Mouse (Mus musculus) left cerebral cortex, adult 18-20 months (tissue): ENCODE results near the gene Ppard. TPM values are rescaled to one million over a fixed set of nuclear protein-coding genes. Genes with fewer than 3 reads are reported as not detected.
A peak's percentile ranks its signal among the peaks of the same experiment; 100 is the strongest.

Experiments used
- DNase-seq, 2 experiments: peaks; one replicate each; pipeline ENCODE4 v3.0.0; 2021 to 2022; ENCODE audit warnings: low spot score in 2 of 2, mixed read lengths in 1 of 2
- total RNA-seq, 2 experiments: library from RNA; stranded (reverse); gene quantifications; 2 replicates each; pipeline ENCODE4 v1.2.3; 2021

Gene Ppard
- total RNA-seq, 2 experiments from 2014 or later: 27.9 to 28.6 TPM

DNA sequence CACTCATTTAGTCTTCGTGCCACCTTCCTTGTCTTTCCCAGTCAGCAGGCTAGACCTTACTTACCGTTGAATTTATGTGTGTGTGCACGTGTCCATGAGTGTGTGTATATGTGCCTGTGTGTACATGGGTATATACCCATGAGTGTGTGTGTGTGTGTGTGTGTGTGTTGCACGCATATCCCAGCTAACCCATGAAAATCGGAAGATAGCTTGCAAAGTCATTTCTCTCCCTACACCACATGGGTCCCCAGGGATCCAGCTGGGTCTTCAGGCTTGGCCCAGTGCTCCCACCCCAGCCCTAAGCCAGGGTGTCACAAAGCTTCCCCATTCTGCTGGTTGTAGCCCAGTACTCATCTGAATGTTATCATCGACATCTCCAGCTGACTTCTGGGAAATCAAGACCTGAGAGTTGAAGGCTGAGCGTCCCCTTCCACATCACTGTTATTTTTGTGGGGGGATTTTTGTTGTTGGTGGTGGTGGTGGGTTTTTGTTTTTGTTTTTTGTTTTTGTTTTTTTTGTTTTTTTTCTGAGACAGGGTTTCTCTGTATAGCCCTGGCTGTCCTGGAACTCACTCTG lies 49.5 kb downstream of the Ppard start:
- DNase-seq: no peak

DNA sequence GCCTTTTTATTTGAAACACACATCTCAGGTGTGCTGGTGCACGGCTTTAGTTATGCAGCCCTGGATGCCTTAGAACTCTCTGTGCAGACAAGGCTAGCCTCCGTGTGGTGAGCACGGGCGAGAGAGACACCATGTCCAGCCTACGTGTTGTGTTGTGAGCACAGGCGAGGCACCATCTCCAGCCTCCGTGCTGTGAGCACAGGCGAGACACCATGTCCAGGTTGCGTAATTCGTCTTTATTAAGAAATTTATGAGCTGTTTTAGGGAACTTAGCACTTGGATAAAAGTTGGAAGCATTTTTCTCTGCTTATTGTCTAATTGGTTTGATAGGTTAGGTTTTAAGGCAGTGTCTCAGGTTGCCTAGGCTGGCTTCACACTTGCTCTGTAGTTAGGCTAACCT lies 50.7 kb downstream of the Ppard start:
- DNase-seq: no peak

DNA sequence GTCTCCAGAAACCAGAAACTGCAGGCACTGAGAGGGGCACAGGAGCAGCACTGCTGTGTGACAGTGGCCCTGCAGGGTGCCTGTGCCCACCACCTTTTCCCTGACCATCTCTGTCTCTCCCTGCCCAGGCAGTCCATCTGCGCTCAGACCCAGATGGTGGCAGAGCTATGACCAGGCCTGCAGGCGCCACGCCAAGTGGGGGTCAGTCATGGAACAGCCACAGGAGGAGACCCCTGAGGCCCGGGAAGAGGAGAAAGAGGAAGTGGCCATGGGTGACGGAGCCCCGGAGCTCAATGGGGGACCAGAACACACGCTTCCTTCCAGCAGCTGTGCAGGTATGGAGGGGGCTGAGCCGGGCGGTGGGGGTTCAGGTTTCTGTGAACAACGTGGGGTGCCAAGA lies 53.6 kb downstream of the Ppard start:
- DNase-seq: no peak

DNA sequence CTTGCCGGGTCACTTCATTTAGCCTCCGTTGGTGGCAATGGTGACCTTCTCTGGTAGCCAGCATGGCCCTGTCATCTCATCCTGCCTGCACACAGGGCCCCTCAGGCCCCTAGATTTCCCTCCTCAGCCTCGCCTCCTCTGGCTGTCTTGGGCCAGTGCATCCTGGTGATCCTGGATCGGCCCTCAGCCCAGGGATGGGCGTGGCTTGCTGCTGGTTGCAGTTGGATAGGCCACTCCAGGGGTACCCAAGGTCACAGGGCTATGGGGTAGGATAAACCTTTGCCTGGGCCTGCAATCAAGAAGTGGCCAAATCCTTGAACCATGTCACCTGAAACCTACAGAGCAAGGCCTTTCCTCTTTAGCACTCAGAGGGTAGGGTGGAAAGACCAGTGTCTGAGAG lies 54.5 kb downstream of the Ppard start:
- DNase-seq: no peak

DNA sequence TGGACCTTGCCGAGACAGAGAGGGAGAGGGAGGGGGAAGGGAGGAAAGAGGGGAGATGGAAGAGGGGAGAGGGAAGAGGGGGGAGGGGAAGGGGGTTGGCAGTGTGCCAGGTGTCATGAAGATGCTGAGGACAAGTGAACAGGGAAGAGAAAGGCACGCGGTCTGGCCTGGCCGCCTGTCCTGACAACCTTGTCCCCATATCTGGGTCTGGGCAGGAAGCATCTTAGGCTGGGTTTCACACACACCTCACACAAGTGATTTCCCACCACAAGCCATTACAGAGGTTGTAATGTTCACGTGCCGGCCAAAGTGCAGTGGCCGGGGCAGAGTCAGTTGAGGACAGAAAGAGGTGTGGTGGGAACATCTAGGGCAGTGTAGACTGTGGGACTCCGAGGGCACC lies 55.1 kb downstream of the Ppard start:
- DNase-seq: no peak

DNA sequence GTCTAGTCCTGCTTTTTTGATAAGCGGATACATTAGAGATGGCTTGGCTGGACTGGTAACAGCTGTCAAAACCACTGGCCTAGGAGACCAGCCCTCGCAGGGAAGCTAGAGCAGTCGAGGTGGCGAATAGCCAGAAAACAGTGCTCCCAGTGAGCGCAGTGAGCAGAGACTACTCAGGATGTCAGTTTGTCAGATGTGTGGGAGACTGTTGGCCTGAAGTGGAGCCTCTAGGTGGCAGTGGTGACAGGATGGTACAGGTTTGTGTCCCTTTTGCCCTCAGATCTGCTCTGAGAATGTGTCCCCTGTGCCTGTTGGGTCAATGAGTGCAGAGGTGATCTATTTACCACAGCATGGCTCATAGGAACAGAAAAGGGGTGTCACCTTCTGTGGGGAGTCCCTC lies 55.5 kb downstream of the Ppard start:
- DNase-seq: no peak

DNA sequence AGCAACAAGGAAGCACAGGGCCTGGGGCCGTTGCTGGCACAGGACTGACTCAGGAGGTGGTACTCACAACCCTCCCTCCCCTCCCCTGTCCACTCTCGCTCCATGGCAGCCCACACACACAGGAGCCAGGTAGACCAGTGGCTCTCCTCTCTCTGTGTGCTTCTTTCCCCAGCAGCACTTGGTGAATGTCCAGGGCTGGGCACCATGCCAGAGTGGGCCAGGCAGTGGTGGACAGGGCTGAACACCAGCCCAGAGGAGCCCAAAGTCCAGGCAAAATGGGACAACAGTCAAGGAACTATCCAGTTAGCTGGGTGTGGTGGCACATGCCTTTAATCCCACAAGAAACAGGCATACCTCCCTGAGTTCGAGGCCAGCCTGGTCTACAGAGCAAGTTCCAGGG lies 57.8 kb downstream of the Ppard start:
- peak in 1 of 2 experiments; percentile 29 for DNase-seq

DNA sequence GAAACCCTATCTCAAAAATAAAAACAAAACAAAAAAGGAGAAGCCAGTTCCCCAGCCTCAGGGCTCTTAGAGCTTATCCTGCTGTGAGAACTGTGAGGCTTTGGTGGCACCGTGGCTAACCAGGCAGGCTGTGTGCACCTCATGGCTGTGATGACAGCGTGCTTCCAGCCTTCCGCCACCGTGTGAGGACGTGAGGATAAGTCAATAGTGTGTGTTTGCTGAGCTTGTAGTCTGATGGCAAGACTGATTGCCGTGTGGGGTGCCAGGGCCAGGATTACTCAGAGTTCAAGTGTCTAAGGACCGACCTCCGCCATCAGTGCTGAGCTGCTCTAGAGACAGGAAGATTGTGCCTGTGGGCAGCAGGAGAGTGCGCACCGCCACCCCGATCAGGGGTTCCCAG lies 58.2 kb downstream of the Ppard start:
- DNase-seq: no peak

DNA sequence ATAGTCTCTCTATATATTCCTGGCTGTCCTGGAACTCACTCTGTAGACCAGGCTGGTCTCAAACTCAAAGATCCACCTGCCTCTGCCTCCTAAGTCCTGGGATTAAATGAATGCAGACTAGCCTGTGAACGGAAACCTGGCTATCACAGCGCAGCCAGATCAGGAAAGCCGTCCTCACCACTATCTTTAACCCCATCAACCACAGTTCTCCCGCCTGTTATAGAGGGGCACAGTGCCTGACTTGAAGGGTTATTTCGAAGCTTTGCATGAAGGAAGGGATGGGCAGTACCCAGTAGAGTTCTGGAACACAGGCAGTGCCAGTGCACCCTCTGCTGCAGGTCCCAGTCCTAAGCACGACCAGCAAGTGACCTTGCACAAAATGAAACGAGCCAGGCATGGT lies 58.8 kb downstream of the Ppard start:
- no peak for DNase-seq

DNA sequence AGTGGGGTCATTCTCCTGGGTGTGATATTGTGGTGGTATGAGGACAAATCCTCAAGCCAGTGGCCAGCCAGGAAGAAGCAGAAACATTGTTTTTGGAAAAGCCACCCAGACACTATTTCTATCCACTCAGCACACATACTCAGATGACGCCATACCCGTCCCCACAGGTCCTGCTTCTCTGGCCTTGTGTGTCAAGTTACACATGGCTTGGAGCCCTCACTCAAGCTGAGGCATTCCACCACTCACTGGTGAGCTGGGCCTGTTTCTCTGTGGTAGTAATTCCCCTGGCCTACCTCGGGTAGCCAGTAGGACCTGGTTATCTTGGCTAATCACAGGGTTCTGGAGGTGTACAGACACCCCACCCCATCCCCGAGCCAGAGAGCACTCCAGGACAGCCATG lies 61.2 kb downstream of the Ppard start:
- no peak for DNase-seq

DNA sequence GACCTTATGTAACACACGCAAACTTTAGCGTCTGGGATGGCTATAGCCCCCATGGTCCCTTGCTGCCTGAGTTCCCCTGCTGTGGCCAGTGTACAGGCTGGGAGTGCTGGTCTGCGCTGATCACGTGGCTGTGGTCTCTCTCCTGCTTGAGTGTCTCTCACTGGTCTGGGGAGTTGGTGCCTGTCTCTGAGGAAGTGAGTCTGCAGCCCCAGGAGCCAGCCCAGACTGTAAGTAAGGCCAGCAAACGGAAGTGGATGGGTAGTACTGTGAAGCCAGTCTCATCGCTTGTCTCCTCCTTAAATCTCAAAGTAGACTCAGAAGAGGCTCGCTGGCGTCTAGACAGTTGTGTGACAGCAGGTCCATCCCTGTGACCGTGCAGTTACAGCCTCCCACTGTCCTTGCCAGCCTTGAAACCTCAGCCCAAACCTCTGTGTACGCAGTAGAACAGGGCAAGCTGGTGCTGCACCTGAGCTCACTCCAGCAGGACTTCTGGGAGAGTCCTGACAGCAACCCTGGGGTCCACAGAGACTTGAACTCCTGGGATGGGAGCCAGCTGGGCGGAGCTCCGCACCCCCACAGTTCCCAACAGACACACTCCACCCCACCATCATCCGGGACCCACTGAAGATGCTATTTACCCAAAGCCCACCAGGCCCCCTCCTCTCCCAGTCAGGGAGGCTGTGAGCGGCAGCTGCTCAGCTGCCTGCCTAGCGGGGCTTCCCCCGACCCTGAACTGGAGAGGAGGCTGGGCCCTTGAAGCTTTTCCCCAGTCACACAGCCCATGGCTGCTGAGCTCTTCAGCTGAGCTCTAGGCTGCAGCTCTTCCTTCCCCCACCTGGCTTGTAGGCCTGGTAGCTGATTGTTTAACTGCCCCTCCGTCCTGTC lies 62.2 kb downstream of the Ppard start:
- DNase-seq: no peak

DNA sequence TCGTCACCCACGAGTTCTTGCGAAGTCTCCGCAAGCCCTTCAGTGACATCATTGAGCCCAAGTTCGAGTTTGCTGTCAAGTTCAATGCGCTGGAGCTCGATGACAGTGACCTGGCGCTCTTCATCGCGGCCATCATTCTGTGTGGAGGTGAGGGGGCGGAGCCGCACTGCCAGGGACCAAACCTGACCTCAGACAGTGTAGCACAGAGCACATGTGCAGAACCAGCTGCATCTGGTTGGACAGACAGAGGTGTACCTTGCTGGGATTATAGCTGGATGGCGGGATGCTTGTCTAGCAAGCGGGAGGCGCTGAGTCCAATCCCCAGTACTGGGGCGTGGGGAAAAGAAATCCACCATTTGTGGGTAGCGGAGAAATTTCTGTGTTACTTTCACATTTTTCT lies 66.4 kb downstream of the Ppard start:
- no peak for DNase-seq

DNA sequence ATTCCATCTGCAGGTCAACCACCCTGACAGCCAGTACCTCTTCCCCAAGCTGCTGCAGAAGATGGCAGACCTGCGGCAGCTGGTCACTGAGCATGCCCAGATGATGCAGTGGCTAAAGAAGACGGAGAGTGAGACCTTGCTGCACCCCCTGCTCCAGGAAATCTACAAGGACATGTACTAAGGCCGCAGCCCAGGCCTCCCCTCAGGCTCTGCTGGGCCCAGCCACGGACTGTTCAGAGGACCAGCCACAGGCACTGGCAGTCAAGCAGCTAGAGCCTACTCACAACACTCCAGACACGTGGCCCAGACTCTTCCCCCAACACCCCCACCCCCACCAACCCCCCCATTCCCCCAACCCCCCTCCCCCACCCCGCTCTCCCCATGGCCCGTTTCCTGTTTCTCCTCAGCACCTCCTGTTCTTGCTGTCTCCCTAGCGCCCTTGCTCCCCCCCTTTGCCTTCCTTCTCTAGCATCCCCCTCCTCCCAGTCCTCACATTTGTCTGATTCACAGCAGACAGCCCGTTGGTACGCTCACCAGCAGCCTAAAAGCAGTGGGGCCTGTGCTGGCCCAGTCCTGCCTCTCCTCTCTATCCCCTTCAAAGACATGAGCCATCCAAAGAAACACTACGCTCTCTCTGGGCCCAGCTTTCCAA lies 67.3 kb downstream of the Ppard start:
- DNase-seq: no peak

DNA sequence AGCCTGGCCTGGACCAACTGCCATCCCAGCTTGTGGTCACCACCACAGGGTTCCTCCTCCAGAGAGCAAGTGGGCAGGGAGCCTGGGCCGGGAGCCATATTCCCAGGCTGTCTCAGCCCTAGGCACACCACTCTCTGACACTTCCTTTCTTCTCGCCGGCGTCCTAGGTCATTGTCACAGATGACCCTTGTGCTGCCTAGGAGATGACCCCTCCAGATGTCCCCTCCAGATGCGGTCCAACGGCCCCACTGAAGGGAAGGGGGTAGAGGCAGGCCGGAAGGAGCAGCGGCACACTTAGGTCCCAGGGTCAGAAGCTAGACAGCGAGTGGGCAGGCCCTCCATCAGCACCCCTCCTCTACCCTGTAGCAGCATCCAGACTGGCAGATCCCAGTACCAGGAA lies 67.8 kb downstream of the Ppard start:
- no peak for DNase-seq

DNA sequence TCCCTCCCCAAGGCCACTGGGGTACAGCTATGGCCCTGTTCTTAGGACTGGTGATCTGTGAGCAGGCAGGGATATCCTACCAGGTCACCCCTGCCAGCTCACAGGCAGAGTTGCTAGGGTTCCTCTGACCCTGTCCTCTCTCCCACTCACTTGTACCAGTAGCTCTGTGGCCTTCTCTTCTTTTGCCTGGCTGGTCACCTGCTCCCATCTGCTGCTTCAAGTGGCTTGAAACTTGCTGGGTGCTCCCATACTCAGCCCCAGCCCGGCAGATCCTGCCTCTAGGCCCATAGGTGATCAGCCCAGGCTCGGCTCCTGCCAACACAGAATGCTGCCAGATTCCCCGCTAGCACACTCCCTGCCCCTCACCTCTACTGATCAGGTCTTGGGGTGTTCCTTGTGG lies 68.3 kb downstream of the Ppard start:
- no peak for DNase-seq

DNA sequence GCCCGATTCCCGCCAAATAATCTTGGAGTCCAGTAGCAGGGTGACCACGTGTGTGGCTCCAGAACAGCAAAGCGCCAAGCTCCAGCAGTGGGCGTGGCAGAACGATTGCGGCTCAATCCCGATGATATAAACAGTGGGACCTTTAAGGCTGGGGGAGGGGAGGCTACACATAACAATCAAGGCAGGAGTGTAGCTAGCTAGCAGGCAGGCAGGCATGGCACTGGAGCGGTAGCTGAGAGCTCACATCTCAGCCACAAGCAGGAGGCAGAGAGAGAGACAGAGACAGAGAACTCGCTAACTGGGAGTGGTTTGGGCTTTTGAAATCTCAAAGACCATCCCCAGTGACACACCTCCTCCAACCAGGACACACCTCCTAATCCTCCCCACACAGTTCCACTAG lies 72.7 kb downstream of the Ppard start:
- DNase-seq: no peak

DNA sequence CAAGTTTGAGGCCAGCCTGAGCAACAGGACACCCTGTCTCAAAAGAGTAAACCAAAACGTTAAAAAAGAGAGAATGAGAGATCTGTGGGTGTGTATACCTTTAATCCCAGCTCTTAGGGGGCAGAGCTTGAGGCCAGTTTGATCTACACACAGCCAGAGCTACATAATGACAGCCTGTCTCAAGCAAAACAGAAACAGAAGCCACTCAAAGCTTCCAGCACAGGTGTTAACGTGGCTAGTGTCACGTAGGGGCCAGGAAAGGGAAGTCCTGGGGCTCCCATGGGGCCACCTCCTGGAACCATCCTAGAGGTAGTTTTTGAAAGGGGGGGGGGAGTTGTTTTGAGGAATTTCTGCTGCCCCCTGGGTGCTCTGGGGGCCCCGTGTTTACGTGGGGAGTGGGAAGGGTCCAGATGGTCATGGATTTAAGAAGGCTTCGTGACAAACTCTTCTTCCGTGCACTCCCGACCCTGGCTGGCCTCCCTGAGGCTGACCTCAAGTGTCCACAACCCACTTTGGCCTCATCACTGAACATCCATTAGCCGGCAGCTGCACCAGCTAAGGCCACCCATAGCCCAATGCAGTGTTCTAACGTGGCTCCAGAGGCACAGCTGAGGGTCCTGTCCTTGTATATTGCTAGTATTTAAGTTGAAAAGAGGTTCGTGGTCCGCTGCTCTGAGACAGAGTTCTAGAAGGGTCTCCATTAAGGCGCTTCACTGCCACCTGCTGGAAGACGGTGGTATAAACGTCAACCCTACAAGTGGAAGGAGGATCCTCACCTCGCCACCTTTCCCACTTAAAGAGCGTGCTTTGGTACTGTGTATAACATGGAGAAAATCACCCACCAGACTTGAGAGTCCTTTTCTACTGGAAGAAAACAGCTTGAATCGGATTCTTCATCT lies 76.0 kb downstream of the Ppard start:
- DNase-seq: peak; percentile 83 to 94

DNA sequence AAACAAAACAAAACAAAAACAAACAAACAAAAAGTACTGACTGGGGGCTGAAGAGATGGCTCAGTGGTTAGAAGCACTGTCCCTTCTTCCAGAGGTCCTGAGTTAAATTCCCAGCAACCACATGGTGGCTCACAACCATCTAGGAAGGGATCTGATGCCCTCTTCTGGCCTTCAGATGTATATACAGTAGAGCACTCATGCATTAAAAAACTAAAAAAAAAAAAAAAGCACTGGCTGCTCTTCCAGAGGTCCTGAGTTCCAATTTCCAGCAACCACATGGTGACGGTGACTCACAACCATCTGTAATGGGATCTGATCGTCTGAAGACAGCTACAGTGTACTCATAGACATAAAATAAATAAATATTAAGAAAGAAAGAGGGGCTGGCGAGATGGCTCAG lies 78.3 kb downstream of the Ppard start:
- DNase-seq: no peak

DNA sequence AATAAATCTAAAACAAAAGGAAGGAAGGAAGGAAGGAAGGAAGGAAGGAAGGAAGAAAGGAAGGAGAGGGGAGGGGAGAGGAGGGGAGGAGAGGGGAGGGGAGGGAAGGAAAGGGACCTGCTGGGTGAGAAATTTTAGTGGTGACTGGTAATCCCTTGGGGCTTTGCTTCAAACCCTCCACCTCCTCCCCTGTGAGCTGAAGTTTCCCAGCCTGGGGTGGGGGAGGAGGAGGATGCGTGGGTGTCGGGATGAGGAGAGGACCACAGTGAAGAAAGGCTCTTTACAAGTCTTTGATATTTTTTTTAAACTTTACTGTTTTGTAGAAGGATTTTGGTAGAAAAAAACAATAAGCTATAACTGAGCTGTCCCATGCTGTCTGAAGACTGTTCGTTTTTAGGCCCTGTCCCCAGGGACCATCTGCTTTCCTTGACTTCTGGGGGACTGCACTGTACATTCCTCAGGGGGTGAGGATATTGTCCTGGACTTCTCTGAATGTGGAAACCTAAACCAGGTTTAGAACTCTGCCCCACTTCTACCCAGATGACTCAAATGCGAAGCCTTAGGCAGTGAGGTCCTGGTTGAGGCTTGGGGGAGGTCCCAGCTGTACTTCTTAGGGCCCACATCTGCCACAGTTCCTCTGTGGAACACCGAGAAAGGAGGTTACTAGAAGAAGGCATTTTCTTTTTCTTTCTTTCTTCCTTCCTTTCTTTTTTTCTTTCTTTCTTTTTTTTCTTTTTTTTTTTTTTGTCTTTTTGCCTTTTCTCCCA lies 79.0 kb downstream of the Ppard start:
- no peak for DNase-seq
